Mouse (Mus musculus) lung, adult 2 months (tissue): ENCODE measurements around the gene Olfr467. TPM values are rescaled to one million over a fixed set of nuclear protein-coding genes. Genes with fewer than 3 reads are reported as not detected.
"Not testable (repeated sequence)": the region's sequence is repeated elsewhere in the genome, so short reads cannot be mapped to it uniquely, and the experiment has no call there.

Experiments
- DNase-seq: peaks from one replicate; pipeline ENCODE4 v3.0.0; 2022
- H3K4me1 ChIP-seq: fragments of 200-500 bp; 2 replicates; pipeline ENCODE4 v1.6.1; 2011; ENCODE audit warnings: low read length; ENCODE audit not compliant: control insufficient read depth, insufficient read depth
- H3K4me3 ChIP-seq: fragments of 200-500 bp; replicated peaks from 2 replicates; pipeline ENCODE3; 2011; ENCODE audit warnings: low read depth, mild to moderate bottlenecking, control low read depth, low read length; ENCODE audit errors: extremely low read depth
- CTCF ChIP-seq: fragments of 200-500 bp; IDR thresholded peaks from 2 replicates; pipeline ENCODE4 v1.5.1; 2011; ENCODE audit warnings: mild to moderate bottlenecking, low read length, control low read depth; ENCODE audit not compliant: insufficient read depth
- POLR2A ChIP-seq: fragments of 200-500 bp; IDR thresholded peaks from 2 replicates; pipeline ENCODE4 v1.6.1; 2011; ENCODE audit warnings: low read depth, mild to moderate bottlenecking, control low read depth, low read length, borderline replicate concordance; ENCODE audit errors: extremely low read depth
- WGBS: fragments of 180-500 bp; shearing (Covaris S2); methylation state at CpG from one replicate; pipeline ENCODE4 v1.1.7; 2018; 5-methylcytosine and 5-hydroxymethylcytosine counted together
- polyA plus RNA-seq: library from polyadenylated mRNA; depleted of rRNA; stranded (reverse); fragments of >200 nt; gene quantifications from 2 replicates; pipeline ENCODE4 v1.2.3, GENCODE M21; 2012; rRNA removed

Olfr467 gene
- not detected in 2 replicates for polyA plus RNA-seq

DNA sequence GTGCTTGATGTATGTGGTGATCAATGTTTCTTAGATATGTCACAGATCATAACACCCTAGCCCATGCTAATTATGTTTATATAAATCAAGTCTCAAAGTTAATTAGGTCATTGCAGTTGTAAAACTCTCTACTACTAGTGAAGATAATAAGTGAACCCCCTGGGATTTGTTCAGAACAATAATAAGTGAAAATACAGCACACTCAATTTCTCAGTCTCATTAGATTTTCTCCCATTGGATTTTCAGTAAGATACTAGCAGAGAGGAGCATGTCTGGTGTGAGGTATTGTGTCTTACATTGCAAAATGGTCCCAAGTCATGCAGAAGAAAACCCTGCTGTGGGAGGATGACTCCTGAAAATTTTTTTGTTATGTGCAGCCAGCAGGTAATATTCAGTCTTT, at the start of gene Olfr467:
TSS of gene Olfr467 (plus strand) at position 301 of the 400 bp plus-strand sequence.
- DNase-seq, result no peak
- Histone ChIP-seq H3K4me3 (no peak within 1 kb of the TSS), H3K4me1 (no peaks in the 10 kb centered on the region)
- TF ChIP-seq POLR2A (no peak), CTCF (no peak)

DNA sequence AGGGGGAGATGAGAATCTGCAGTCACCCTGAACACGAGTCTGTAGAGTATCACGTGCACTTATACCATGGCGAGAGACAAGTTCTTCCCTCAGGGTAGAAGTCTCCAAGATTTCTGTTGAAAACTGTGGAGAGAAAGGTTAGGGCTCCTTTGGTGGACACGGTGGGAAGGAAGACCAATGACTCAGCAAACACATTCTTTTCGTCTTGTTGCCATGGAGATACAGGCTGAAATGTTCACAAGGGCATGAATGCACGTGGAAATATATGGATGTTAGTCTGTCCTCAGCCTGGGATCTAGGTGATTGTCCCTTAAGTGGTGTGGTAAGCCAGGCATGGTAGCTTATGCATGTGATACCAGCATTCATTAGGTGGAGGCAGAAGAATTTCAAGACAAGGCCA, 41.3 kb upstream of the Olfr467 start:
- DNase-seq, result no peak
- 50% methylated on average over 6 of the region's 6 CpGs for WGBS
- Histone ChIP-seq H3K4me3 (no peak overlapping the region), H3K4me1 (no peaks in the 10 kb centered on the region)
- no peak for TF ChIP-seq CTCF
- no peak for TF ChIP-seq POLR2A

DNA sequence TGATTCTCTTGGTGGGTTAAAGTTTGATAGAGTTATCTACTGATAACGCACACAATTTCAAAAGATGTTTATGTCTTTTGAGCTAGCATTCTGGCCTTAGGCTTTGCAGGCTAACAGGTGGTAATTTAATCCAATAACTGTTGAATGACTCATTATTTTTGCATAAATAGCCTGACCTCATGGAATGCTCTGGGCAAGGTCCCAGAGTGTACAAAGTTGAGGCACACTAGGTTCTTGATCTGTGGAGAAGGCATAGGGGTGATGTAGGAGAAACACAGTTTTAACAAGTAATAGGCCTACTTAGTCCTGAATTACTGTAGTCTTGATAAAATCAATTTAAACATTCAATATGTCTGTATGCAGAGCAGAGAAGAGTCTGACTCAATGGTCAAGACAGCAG, 33.8 kb upstream of the Olfr467 start:
- Histone ChIP-seq H3K4me1 (no peaks in the 10 kb centered on the region), H3K4me3 (no peak overlapping the region)
- TF ChIP-seq CTCF (no peak), POLR2A (no peak)
- no peak for DNase-seq
- 61% methylated on average over 1 of the region's 1 CpGs for WGBS

DNA sequence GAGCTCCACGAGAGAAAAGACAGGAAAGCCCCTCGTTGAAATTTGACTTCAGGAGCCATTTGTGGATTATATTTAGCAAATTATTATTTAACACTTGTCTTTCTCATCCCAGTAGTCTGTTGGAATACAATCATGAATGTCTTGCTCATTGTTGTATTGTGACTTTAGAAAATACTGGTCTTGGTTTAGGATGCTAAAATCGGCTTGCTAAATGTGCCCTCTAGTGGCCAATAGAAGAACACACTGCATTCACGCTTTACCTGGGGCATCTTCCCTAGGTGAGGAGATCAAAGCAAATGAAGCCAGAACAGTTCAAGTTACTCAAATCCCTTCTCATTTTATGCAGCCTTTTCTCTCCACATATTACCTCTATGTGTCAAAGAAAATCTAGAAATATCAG, 32.5 kb upstream of the Olfr467 start:
- 36% methylated on average over 4 of the region's 4 CpGs for WGBS
- Histone ChIP-seq H3K4me1 (no peaks in the 10 kb centered on the region), H3K4me3 (no peak overlapping the region)
- peak; percentile 19; the same call in 1 of the 2 replicates for TF ChIP-seq CTCF
- no peak for TF ChIP-seq POLR2A
- DNase-seq, result no peak

DNA sequence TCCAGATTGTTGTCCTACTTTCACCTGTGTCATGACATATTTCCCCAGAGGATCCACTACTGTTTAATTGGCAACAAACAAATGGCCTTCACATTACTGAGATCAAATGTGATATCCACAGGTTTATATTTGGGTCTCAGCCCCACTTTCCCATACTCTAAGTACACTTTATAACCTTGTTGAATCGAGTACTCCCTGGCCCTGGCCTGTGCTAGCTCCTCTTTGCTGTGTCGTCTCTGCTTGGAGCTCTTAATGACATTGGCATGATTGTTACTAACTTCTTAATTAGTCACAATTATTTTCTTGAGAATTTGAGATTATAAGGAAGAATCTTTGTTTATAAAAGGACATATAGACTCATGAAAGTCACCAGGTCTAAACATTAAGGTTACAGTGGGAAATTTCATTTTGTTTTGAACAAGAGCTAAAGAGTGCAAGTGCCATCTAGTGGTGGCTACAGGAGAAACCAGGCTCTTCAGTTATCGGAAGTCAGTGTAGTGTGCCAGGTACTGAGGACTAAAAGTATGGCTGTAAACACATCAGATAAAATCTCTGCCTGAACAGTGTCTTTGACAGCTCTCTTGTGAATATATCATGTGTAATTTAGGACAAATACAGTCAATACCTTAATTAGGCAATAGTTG, 24.0 kb upstream of the Olfr467 start:
- TF ChIP-seq CTCF (0 out of 2 replicates have a peak, but pooled peaks have one; percentile 9), POLR2A (no peak)
- Histone ChIP-seq H3K4me1 (no peaks in the 10 kb centered on the region), H3K4me3 (no peak overlapping the region)
- WGBS, result 49% methylated on average over 3 of the region's 3 CpGs
- DNase-seq, result no peak

DNA sequence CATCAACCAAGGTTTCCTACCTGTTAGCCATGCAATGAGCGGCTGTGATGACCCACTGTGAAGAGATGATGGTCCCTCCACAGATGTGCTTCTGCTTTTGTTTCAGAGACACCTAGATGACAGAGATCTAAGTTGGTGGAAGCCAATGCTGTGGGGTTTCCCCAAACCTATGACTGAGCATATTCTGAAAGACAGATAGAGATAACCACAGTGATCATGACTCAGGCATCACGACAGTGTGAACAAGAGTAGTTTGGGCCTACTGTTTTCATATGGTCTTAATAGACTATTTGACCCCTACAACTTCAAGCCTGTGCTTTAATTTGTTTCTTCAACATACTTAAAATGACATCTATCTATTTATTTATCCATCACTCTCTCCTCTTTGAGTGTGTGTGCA, 15.6 kb upstream of the Olfr467 start:
- Histone ChIP-seq H3K4me3 (no peak overlapping the region), H3K4me1 (no peaks in the 10 kb centered on the region)
- TF ChIP-seq POLR2A, result no peak
- TF ChIP-seq CTCF, result no peak
- 70% methylated on average over 2 of the region's 2 CpGs for WGBS
- no peak for DNase-seq

DNA sequence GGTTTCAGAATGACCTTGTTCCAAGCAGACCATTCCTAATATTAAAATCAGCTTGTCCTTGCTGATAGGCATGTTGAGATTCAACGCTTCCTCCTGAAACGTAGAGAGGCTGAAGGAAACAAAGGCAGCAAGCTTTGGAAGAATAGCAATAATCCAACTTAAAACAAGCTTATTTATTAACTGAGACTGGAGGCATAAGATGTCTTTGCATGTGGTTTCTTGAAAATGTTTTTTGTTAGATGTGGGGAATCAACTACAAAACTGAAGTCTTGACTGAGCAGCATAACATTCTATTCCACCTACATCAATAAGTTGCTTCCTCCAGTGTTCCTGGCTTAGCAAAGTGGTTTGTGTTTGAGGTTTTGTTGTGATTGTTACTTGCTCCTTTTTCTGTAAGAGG, 11.0 kb upstream of the Olfr467 start, which contains the start of gene Ovch2:
TSS of gene Ovch2 (minus strand) at position 101 of the 400 bp plus-strand sequence.
- DNase-seq, result no peak
- Histone ChIP-seq H3K4me3 (no peak within 1 kb of the TSS), H3K4me1 (no peaks in the 10 kb centered on the region)
- whole genome bisulfite sequencing, result 96% methylated on average over 2 of the region's 2 CpGs
- TF ChIP-seq POLR2A (no peak), CTCF (no peak)

DNA sequence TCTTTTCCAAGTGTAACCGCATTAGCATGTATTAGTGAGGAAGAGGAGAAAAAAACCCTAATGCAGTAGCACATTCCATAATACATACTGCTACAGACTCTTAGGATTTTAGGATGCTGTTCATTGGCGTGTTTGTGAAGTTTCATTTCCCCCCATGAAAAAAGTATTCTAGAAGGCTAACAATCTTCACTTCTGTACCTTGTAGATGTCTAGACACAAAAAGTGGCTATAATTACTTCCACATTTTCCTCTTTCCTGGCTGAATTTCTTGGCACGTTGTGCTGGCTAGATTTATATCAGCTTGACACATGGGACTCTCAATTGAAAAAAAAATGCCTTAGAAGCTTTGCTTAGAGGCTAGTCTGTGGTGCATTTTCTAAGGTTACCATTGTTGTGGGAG, 9.9 kb upstream of the Olfr467 start:
- no peaks in the 10 kb centered on the region for H3K4me1 ChIP-seq
- TF ChIP-seq POLR2A (no peak), CTCF (no peak)
- 56% methylated on average over 3 of the region's 3 CpGs for WGBS
- DNase-seq, result no peak
- H3K4me3 ChIP-seq, result no peak overlapping the region

DNA sequence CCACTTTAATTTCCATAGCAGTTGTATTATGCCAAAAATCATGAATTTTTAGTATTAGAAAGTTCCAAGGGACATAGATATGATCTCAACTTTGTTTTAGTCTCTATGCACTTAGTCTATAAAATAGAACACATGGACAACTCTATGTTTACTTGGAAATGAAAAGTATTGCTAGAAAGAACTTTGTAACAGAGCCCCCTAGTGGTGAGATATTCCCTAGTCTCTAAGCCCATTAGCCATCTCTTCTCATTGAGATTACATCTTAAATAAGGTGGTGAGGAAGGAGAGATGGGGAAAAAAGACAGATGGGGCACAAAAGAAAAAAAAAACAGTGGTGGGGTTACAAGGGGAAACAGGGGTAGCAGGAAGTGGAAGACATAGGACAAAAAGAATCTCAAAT, 7.4 kb downstream of the Olfr467 start:
- no peak for TF ChIP-seq POLR2A
- TF ChIP-seq CTCF, result no peak
- no peak overlapping the region for H3K4me3 ChIP-seq
- H3K4me1 ChIP-seq, result no peaks in the 10 kb centered on the region
- DNase-seq, result no peak

DNA sequence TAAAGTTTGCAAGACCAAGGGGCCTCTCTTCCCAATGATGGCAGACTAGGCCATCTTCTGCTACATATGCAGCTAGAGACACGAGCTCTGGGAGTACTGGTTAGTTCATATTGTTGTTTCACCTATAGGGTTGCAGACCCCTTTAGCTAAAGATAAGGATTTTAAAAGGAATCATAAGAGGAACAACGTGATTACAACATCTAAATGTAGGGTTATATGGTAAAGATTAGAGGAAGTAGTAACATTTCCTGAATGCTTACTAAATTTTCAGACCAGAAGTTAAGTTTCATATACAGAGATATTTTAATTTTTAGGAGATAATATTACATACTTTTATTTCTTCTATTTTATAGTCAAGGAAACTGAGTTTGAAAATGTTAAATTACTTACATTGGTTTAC, 11.8 kb downstream of the Olfr467 start:
- not testable (repeated sequence) for H3K4me3 ChIP-seq, H3K4me1 ChIP-seq, DNase-seq
- 38% methylated on average over 2 of the region's 2 CpGs for WGBS

DNA sequence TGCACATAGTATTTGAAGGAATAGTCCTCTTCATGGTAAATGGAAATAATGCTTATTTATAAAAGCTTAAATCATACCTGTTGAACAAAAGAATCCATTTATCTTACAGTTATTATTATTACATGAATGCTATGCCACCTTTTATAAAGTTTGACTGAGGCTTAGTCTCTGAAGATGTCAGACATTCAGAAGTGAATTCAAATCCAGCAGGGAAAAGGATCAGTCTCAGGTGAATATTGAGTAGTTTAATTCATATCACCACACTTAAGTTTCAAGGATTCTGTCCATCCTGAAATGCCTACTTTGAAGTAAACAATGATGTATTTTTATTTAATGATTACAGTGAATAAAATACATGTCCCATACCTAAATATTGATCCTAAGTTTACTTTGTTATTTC, 13.4 kb downstream of the Olfr467 start, which contains the start of gene Olfr469:
TSS of gene Olfr469 (minus strand) at position 101 of the 400 bp plus-strand sequence.
- H3K4me3 ChIP-seq, H3K4me1 ChIP-seq, DNase-seq: not testable (repeated sequence)
